Mouse (Mus musculus) lung, postnatal 25 days (tissue): ENCODE results near the gene Vash1.
A peak's percentile ranks its signal among the peaks of the same experiment; 100 is the strongest.

Experiments
- DNase-seq: peaks from one replicate; pipeline ENCODE4 v3.0.0; 2022; ENCODE audit warnings: low spot score

The Vash1 gene

DNA sequence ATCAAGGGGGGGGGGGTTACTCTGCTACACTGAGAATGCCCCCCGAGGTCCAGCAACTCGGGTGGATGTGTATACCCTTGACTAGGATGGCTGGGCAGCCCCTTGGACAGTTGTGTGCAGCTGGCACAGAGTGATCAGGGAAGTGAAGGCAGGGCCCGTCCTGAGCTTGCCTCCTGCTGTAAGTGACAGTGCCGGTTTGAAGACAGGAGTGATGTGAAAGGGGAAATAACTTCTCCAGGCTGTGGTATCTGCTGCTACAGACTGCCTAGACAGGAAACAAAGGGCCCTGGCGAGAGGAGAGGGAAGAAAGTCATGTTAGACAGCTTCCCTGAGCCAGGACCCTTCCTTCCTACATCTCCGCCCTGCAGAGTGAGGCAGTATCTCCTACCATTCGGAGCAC lies 5.2 kb downstream of the Vash1 start:
- no peak for DNase-seq

GRCm38 (mm10) chr12:86685275-86685674 lies 6.8 kb downstream of the Vash1 start:
- no peak for DNase-seq

GRCm38 (mm10) chr12:86686551-86687330 lies 8.2 kb downstream of the Vash1 start:
- no peak for DNase-seq

DNA sequence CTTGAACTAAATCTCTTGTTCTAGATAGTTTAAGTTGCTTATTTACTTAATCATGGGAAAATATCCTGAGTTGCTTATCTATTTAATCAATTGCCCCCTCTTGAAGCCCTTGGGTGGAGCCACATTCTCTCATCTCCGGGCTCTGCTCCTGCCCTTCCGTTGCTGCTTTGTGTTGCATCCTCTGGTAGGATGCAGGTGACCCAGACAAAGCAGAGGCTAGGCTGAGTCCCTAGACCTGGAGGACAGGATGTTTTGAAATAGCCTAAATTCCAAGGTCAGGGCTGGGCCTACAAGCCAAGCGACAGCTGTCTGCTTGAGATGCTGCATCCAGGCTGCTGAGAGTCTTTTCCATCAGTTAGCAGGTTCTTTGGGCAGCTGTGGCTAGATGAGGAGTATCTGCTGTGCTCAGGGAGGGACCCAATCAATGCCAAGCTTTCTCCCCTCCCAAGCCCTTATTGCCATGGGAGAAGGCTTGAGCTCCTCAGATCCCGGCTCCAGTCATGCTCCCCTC lies 9.0 kb downstream of the Vash1 start:
- peak; percentile 12 for DNase-seq

DNA sequence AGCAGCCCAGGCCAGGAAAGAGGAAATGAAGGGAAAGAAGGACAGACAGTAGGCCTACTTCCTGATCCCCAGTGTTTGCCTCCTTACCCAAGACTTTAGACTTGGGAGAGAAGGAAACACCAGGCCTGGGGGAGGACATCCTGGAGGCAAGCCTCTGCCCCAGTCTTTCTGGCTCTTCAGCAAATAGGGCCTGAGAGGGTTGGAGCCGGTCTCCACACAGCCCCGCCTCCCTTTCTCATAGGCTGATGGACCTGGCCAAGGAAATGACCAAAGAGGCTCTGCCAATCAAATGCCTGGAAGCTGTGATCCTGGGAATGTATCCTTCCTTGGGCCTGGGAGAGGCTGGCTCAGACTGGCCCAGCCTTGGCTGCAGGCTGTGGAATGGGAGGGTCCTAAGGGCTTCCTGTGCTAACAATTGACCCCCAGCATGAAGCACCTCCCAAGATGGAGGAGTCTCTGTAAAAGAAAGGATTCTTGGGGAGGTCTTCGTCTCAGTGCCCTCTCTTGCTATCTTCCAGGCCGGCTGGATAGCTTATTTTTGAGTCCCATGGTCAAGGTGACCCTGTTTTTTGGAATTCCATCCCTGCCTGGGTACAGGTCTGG lies 9.6 kb downstream of the Vash1 start:
- peak; percentile 20 for DNase-seq

DNA sequence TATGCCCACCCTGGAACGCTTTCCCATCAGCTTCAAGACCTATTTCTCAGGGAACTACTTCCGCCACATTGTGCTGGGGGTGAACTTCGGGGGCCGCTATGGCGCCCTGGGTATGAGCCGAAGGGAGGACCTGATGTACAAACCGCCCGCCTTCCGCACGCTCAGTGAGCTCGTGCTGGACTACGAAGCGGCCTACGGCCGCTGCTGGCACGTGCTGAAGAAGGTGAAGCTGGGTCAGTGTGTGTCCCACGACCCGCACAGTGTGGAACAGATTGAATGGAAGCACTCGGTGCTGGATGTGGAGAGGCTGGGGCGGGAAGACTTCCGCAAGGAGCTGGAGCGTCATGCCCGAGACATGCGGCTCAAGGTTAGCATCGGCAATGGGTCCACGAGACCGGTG lies 10.4 kb downstream of the Vash1 start:
- DNase-seq, result no peak

- DNase-seq, result no peak
Measured at GRCm38 (mm10) chr12:86690700-86691485, 12.4 kb downstream of the Vash1 start.

- no peak for DNase-seq
Measured at GRCm38 (mm10) chr12:86692471-86693356, 14.2 kb downstream of the Vash1 start.

GRCm38 (mm10) chr12:86693389-86693788 lies 14.9 kb downstream of the Vash1 start:
- DNase-seq, result no peak

DNA sequence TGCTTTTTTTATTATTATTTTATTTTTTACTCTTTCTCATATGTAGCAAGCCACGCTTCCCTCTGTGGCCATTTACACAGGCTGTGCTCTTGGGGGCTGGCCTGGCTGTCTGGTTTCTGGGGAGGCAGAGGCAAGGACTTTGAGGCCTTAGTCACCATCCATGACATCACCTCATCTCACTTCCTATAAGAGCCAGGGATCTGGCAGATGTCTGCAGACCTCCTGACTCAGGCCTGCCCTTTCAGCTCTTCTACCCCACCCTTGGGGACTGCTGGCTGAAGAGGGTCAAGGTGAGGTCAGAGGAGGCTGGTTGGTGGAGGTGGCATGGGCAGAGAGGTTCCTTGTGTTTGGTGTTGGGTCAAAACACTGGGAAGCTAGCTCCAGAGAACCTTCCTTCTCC lies 15.9 kb downstream of the Vash1 start:
- DNase-seq, result no peak

- no peak for DNase-seq
Measured at GRCm38 (mm10) chr12:86697996-86698395, 19.5 kb downstream of the Vash1 start.

DNA sequence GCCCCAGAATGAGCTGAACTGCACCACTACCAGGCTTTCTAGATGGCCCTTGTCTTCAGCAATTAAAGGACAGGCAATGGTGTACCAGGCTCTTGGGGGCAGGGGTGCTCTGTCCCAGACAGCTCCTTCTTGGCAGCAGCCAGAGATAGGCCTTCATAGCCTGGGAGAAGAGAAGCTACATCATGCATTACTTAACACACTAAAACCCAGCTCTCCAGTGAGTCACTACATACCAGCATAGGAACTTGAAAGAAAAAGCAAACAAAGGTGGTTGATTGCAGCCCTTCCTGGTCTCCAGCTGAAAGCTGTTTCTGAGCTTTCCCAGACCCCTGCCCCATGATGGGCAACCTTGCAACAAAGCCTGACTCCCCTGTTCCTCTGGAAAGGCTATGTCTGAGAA lies 20.0 kb downstream of the Vash1 start:
- DNase-seq, result no peak

GRCm38 (mm10) chr12:86699965-86700926 lies 21.7 kb downstream of the Vash1 start:
- DNase-seq, result no peak

DNA sequence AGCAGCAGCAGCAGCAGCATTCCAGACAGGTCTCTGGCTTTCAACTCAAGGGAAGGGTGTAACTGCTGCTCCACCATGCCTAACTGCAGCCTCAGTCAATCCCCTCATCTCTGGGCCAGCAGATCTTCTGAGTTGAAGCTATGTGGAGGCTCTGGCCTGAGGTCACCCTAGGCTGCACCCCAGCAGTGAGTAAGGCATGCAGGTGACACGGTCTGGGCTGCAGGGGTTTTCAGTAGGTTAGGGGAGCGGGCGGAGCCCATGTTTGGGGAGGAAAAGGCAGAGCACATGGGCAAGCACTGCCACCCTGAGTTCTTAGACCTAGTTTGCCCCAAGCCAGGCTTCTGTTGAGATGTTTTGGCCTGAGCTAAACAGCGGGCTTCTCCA lies 22.4 kb downstream of the Vash1 start:
- DNase-seq, result no peak

DNA sequence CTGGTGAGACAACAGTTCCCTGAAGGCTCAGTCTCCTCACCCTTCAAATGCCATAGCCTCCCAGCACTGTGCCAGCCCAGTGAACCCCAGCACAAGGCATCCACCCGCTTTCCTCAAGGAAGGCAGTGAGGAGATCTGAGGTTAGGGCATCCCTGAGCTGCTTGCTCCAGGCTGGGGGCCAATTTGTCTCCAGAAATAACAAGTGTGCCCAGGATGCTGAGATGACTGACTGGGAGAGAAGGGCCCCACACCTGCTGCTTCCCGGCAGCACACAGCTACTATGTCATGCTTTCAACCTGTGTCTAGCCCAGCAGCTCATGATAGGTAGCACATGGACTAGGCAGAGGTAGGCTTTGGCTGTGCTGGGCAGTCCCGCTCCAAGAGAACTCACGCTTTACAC lies 23.0 kb downstream of the Vash1 start:
- DNase-seq, result no peak

- no peak for DNase-seq
Measured at GRCm38 (mm10) chr12:86702690-86703089, 24.2 kb downstream of the Vash1 start.

DNA sequence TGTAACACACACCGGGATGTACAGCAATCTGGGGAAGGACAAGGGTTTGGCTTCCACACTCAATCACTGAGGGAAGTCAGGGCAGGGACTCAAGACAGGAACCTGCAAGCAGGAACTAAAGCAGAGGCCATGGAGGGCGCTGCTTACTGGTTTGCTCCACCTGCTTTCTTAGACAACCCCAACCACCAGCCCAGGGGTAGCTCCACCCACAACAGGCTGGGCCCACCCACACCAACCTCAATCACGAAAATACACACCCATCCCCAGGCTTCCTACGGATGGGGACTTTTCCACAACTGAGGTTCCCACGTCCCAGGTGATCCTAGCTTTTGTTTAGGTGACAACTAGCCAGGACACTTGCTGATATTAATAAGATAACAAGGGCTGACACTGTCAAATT lies 27.3 kb downstream of the Vash1 start:
- no peak for DNase-seq

DNA sequence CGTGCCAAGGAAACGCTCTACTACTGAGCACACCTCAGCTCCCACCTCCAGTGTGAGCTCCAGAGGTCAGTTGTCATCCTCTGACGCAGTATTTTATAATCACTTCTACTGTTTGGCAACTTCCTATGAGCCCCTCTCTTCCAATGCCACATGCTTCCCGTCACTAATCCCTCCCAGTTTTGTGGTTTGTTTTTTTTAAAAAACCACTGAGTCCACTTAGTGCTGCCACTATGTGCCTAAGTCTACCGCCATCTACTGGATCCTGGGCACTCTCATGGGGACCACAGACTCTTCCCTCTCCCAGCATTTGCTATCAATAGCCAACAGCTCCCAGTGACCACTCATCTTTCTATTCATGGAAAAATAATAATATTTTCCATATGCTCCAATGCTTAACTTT lies 35.5 kb downstream of the Vash1 start:
- no peak for DNase-seq

- peak; percentile 55 for DNase-seq
Measured at GRCm38 (mm10) chr12:86715401-86715800, 36.9 kb downstream of the Vash1 start.

GRCm38 (mm10) chr12:86716962-86717361 lies 38.5 kb downstream of the Vash1 start:
- no peak for DNase-seq
